Mouse (Mus musculus) cortical plate, adult 2 months (tissue): ENCODE data around the gene Ccser1. TPM values are rescaled to one million over a fixed set of nuclear protein-coding genes. Genes with fewer than 3 reads are reported as not detected.

Source experiments
- H3K27ac ChIP-seq: fragments of 200-500 bp; 2 replicates; pipeline ENCODE4 v1.5.1; 2012; ENCODE audit warnings: low read length, control low read depth, inconsistent platforms; ENCODE audit not compliant: insufficient read depth
- H3K4me1 ChIP-seq: fragments of 200-500 bp; 2 replicates; pipeline ENCODE4 v1.6.1; 2011; ENCODE audit warnings: low read length; ENCODE audit not compliant: control insufficient read depth, insufficient read depth
- H3K4me3 ChIP-seq: fragments of 200-500 bp; 2 replicates; pipeline ENCODE4 v1.5.1; 2011; ENCODE audit warnings: mild to moderate bottlenecking, low read length, control low read depth; ENCODE audit not compliant: insufficient read depth
- CTCF ChIP-seq: fragments of 200-500 bp; IDR thresholded peaks from 2 replicates; pipeline ENCODE4 v1.5.1; 2011; ENCODE audit warnings: mild to moderate bottlenecking, control low read depth, low read length; ENCODE audit not compliant: insufficient read depth; ENCODE audit errors: extremely low read depth
- POLR2A ChIP-seq: fragments of 200-500 bp; IDR thresholded peaks from 2 replicates; pipeline ENCODE4 v1.6.1; 2011; ENCODE audit warnings: mild to moderate bottlenecking, low read length, control low read depth; ENCODE audit not compliant: insufficient read depth; ENCODE audit errors: extremely low read depth
- polyA plus RNA-seq: library from polyadenylated mRNA; depleted of rRNA; stranded (reverse); fragments of >200 nt; gene quantifications from 2 replicates; pipeline ENCODE4 v1.2.3, GENCODE M21; 2012

Gene Ccser1
- polyA plus RNA-seq, 1 experiment: 11.7 TPM

- no peak overlapping the region for H3K4me3 ChIP-seq
- no peaks in the 10 kb centered on the region for H3K4me1 ChIP-seq
- TF ChIP-seq CTCF (no peak), POLR2A (no peak)
- no peak overlapping the region for H3K27ac ChIP-seq
Measured at GRCm38 (mm10) chr6:61382991-61383390, 202.9 kb downstream of the Ccser1 start.

- TF ChIP-seq CTCF (no peak), POLR2A (no peak)
- no peak overlapping the region for H3K4me3 ChIP-seq
- no peak overlapping the region for H3K27ac ChIP-seq
- H3K4me1 ChIP-seq: no peaks in the 10 kb centered on the region
Measured at GRCm38 (mm10) chr6:61387046-61387445, 206.9 kb downstream of the Ccser1 start.

DNA sequence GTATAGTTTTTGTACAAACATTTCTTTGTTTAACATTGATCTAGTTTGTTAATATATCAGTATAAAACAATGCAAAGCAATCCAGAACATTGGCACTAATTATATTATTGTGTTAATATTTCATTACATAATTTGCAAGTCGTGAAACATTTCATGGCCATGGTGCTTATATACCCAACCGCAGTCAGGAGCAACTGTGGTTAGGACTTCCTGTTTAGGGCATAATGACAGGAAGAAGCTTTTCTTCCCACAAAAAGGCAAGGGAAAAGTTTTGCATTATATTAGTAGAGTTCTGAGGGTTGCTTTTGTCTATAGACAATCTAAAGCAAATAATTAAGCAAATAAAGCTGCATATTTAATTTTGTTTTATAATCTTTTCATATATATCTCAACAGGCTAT, 247.4 kb downstream of the Ccser1 start:
- peaks cover 2% of the 10 kb centered on the region; the same call in 1 of the 2 replicates for H3K4me1 ChIP-seq
- no peak for TF ChIP-seq POLR2A
- no peak for TF ChIP-seq CTCF
- no peak overlapping the region for H3K27ac ChIP-seq
- H3K4me3 ChIP-seq: no peak overlapping the region

- Histone ChIP-seq H3K4me1 (peaks cover 2% of the 10 kb centered on the region; the same call in 1 of the 2 replicates), H3K27ac (0 out of 2 replicates have a peak overlapping the region, but pooled peaks have one; percentile 13), H3K4me3 (no peak overlapping the region)
- TF ChIP-seq POLR2A (no peak), CTCF (no peak)
Measured at GRCm38 (mm10) chr6:61430881-61431725, 251.0 kb downstream of the Ccser1 start.

DNA sequence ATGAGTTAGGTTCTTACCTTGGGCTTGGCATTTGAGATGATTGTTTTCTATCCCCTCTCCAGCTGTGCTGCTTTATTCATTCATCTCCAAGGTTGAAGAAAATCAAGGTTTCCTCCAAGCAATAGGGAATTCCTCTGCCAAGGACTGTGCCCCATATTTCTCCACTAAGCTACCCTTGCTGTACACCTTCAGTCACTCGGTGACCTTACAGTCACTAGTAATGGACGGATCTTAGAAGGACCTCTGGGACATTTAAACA, 251.5 kb downstream of the Ccser1 start:
- TF ChIP-seq CTCF: no peak
- TF ChIP-seq POLR2A: no peak
- Histone ChIP-seq H3K27ac (no peak overlapping the region), H3K4me1 (peaks cover 2% of the 10 kb centered on the region; the same call in 1 of the 2 replicates), H3K4me3 (no peak overlapping the region)

- no peak for TF ChIP-seq CTCF
- TF ChIP-seq POLR2A: no peak
- Histone ChIP-seq H3K27ac (no peak overlapping the region), H3K4me3 (no peak overlapping the region), H3K4me1 (peaks cover 2% of the 10 kb centered on the region; the same call in 1 of the 2 replicates)
Measured at GRCm38 (mm10) chr6:61432167-61432566, 252.0 kb downstream of the Ccser1 start.

- Histone ChIP-seq H3K27ac (no peak overlapping the region), H3K4me1 (peaks cover 2% of the 10 kb centered on the region; the same call in 1 of the 2 replicates), H3K4me3 (no peak overlapping the region)
- TF ChIP-seq POLR2A (no peak), CTCF (no peak)
Measured at GRCm38 (mm10) chr6:61432703-61433102, 252.6 kb downstream of the Ccser1 start.

- TF ChIP-seq POLR2A: no peak
- no peak for TF ChIP-seq CTCF
Measured at GRCm38 (mm10) chr6:61438165-61438564, 258.0 kb downstream of the Ccser1 start.

DNA sequence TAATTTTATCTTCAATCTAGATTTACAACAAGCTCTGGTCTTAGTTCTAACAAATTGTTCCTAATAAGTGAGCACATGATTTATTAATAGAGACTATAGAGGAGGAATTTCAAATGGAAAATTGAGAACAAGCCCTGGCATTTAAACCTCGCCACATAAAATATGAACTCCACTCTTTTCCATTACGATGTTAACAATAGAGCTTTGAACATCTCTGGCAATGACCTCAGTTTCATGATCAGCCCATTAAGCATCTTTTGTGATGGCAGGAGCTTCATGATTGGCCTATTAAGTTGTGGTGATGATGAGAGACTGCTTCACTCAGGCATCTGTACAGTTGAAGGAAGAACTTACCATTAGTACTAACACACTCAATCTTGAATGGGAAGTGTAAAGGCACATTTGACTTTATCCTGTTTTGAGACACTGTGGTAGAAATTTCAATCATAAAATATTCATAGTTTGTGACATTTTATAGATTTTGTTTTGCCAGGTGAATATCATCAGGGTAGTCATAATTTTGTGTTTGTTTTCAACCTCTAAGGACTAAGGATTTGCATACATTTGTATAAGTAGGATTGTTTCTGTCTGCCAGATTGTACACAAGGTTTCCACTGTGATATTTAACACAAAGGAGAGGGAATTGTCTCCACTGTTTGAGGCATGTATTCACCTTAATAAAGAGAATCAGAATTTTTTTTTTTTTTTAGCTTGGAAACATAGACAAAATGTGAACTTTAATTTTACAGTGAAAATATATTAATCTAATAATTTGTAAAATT, 291.4 kb downstream of the Ccser1 start:
- H3K4me1 ChIP-seq: no peaks in the 10 kb centered on the region
- H3K4me3 ChIP-seq: no peak overlapping the region
- TF ChIP-seq POLR2A (no peak), CTCF (no peak)
- no peak overlapping the region for H3K27ac ChIP-seq

More at GRCm38 (mm10) chr6:61438165-61438564, 258.0 kb downstream of the Ccser1 start:
- H3K4me1 ChIP-seq: no peaks in the 10 kb centered on the region
- no peak overlapping the region for H3K4me3 ChIP-seq
- no peak overlapping the region for H3K27ac ChIP-seq
